Mouse (Mus musculus): ENCODE measurements around the gene Olfr1431. TPM values are rescaled to one million over a fixed set of nuclear protein-coding genes. Genes with fewer than 3 reads are reported as not detected.
"Not testable (repeated sequence)": the region's sequence is repeated elsewhere in the genome, so short reads cannot be mapped to it uniquely, and the experiment has no call there.

The Olfr1431 gene
- not detected for total RNA-seq (2021)

DNA sequence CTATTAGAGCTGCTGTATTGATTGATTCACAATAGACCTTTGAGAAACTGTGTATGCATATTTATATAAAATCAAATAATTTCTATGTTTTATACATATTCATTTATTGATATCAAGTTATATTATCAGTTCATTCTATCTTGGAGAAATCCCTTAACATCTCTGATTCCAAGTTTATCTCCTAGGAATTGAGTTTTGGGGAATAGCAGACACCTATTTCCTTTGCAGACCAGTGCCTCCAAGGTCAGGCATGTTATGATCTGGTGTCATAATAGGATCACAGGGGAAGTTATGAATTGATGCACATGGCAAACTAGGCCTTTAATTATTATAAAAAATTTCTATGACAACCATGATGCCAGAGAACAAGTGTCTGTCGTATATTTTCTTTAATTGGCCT lies at the start of gene Olfr1431:
Olfr1431 (plus strand) TSS at position 301 of the 400 bp plus-strand sequence.
- DNase-seq (ENCODE audit: extremely low spot score in 1 of 2, low spot score in 1 of 2) = no peak

DNA sequence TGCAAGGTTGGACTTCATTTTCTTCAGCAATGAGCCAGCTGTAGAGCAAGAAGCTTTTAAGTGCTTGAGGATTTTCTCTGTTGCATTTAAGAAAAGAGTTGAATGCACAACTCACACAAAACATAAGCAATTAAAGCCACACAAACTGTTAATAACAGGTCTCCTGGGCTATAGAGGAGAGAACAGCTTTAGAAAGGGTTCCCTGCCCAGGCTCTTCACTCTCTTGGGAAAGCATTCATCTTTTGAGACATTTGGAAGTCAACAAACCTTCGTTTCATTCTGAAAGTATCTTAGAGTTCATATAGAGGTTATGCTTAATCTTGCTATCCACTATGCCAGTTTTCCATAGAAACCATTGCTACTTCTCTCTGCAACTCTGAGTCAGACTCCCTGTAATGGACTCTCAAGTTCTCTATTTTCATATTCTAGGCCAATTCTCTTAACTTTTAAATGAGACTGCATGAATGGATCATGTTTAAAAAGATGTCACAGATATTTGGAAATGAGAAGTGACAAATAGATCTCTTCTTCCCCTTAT lies 30.3 kb upstream of the Olfr1431 start, which contains the start of gene Olfr1555-ps1:
Olfr1555-ps1 (minus strand) TSS at position 51 of the 538 bp plus-strand sequence.
- not testable (repeated sequence) for DNase-seq (ENCODE audit: extremely low spot score in 1 of 2, low spot score in 1 of 2)

DNA sequence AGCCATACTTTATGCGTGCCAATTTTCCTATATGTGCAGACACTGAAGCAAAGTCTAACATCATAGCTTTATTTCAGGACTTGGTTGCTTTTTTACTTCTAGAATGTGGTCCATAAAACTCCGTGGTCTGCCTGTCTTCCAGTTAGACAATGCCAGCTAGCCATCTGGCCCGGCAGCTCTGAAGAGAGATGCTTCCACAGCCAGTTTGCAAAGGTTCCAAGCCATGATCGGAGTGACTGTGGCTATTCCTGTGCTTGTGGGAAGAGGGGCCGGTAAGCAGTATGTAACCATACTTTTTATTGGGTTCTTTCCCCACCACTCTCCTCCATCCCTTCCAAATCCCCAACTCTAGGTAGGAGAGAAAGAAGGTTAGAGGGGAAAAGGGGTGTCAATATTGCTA lies 25.0 kb upstream of the Olfr1431 start:
- not testable (repeated sequence) for DNase-seq (ENCODE audit: extremely low spot score in 1 of 2, low spot score in 1 of 2)

DNA sequence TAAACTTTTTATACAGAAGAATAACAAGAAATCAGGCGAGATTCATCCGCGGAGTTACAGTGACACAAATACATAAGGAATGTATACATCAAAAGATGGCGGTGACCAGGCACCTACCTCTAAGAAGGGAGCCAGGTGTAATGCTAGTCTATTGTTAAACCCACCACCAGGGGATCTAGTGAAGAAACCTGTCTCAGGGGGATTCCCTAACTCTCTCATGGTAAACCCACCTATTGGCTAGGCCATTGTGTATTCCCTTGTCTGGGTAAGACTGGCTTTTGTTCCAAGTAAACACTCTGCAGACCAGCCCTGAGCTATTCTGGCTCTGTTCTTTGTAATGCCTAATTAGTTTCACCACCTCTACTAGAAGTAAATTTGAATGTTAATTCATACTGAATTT lies 1.4 kb upstream of the Olfr1431 start:
- DNase-seq (ENCODE audit: extremely low spot score in 1 of 2, low spot score in 1 of 2) = not testable (repeated sequence)

DNA sequence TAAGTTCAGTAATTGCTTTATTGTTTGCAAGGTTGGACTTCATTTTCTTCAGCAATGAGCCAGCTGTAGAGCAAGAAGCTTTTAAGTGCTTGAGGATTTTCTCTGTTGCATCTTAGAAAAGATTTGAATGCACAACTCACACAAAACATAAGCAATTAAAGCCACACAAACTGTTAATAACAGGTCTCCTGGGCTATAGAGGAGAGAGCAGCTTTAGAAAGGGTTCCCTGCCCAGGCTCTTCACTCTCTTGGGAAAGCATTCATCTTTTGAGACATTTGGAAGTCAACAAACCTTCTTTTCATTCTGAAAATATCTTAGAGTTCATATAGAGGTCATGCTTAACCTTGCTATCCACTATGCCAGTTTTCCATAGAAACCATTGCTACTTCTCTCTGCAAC lies 32.1 kb downstream of the Olfr1431 start, which contains the start of gene Olfr1432:
Olfr1432 (minus strand) TSS at position 101 of the 400 bp plus-strand sequence.
- DNase-seq (ENCODE audit: extremely low spot score in 1 of 2, low spot score in 1 of 2) = not testable (repeated sequence)

DNA sequence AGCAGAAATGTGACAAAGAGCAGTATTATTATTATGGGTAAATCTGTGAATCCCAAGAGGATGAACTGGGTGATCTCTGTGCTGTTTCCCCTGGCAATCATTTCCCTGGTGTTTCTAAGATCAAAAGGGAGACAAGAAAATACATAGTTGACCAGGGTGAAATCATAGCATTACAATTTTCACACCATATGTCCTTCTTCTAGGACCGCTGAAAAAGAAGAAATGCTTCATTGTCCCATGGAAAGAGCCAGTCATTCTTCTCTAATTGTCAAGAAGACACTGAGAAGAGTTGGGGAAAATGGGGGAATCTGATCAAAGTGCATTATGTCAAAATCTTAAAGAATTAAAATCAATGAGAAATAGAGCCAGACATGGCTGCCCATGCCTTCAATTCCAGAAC lies 41.1 kb downstream of the Olfr1431 start, which contains the start of gene Olfr262:
Olfr262 (minus strand) TSS at position 101 of the 400 bp plus-strand sequence.
- no peak for DNase-seq (ENCODE audit: extremely low spot score in 1 of 2, low spot score in 1 of 2)

DNA sequence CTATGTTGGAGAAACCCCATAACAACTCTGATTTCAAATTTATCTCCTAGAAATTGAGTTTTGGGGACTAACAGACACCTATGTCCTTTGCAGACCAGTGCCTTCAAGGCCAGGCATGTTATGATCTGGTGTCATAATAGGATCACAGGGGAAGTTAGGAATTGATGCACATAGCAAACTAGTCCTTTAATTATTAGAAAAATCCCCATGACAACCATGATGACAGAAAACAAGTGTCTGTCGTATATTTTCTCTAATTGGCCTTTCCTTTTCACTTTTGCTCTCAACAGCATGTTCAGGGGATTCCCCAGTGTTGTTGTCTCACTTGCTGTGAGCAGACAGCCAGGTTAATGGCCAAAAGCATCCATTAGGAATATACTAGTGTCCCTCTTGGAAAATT lies 60.3 kb downstream of the Olfr1431 start, which contains the start of gene Olfr235:
Olfr235 (plus strand) TSS at position 301 of the 400 bp plus-strand sequence.
- no peak for DNase-seq (ENCODE audit: extremely low spot score in 1 of 2, low spot score in 1 of 2)

Other genes starting within 250 kb of the Olfr1431 start
- 10 to 100 TPM; 52.9 to 54.8 TPM for gene Osbp, start 234.7 kb upstream of the Olfr1431 start, total RNA-seq (2021)
- not detected for gene Olfr1423, start 159.3 kb upstream of the Olfr1431 start, total RNA-seq (2021)
- not detected for gene Olfr1424, start 138.0 kb upstream of the Olfr1431 start, total RNA-seq (2021)
- not detected for gene Olfr1425, start 122.9 kb upstream of the Olfr1431 start, total RNA-seq (2021)
- gene Olfr1426, start 108.6 kb upstream of the Olfr1431 start, total RNA-seq (2021) = not detected
- not detected for gene Olfr1427, start 97.3 kb upstream of the Olfr1431 start, total RNA-seq (2021)
- gene Olfr1428, start 84.7 kb upstream of the Olfr1431 start, total RNA-seq (2021) = not detected
- not detected for gene Olfr76, start 77.4 kb upstream of the Olfr1431 start, total RNA-seq (2021)
- gene Olfr1555-ps1, start 30.5 kb upstream of the Olfr1431 start, total RNA-seq (2021) = not detected
- gene Olfr1432, start 32.0 kb downstream of the Olfr1431 start, total RNA-seq (2021) = not detected
- gene Olfr262, start 41.0 kb downstream of the Olfr1431 start, total RNA-seq (2021) = not detected
- not detected for gene Olfr235, start 60.4 kb downstream of the Olfr1431 start, total RNA-seq (2021)
- gene Olfr1434, start 79.2 kb downstream of the Olfr1431 start, total RNA-seq (2021) = not detected
- not detected for gene Olfr1436, start 98.5 kb downstream of the Olfr1431 start, total RNA-seq (2021)
- not detected for gene Olfr1437, start 124.5 kb downstream of the Olfr1431 start, total RNA-seq (2021)
- not detected for gene Olfr1438-ps1, start 135.3 kb downstream of the Olfr1431 start, total RNA-seq (2021)
- not detected for gene Olfr1440, start 186.6 kb downstream of the Olfr1431 start, total RNA-seq (2021)
- not detected for gene Olfr1441, start 216.8 kb downstream of the Olfr1431 start, total RNA-seq (2021)
- not detected for gene Pfpl, start 227.3 kb downstream of the Olfr1431 start, total RNA-seq (2021)

Data from layer of hippocampus, postnatal 25 days (tissue).